Mouse (Mus musculus) adrenal gland, postnatal 36 days (tissue): Measurements from ENCODE around the gene Mrgprf. TPM values are rescaled to one million over a fixed set of nuclear protein-coding genes. Genes with fewer than 3 reads are reported as not detected.

ENCODE experiments used
- DNase-seq, 2 experiments: peaks; one replicate each; pipeline ENCODE4 v3.0.0; 2021; ENCODE audit warnings: mixed read lengths in 1 of 2
- total RNA-seq, 2 experiments: library from RNA; stranded (reverse); gene quantifications; 2 replicates each; pipeline ENCODE4 v1.2.3; 2021

The Mrgprf gene
- total RNA-seq, 2 experiments from 2014 or later, result 1.5 to 2.4 TPM

DNA sequence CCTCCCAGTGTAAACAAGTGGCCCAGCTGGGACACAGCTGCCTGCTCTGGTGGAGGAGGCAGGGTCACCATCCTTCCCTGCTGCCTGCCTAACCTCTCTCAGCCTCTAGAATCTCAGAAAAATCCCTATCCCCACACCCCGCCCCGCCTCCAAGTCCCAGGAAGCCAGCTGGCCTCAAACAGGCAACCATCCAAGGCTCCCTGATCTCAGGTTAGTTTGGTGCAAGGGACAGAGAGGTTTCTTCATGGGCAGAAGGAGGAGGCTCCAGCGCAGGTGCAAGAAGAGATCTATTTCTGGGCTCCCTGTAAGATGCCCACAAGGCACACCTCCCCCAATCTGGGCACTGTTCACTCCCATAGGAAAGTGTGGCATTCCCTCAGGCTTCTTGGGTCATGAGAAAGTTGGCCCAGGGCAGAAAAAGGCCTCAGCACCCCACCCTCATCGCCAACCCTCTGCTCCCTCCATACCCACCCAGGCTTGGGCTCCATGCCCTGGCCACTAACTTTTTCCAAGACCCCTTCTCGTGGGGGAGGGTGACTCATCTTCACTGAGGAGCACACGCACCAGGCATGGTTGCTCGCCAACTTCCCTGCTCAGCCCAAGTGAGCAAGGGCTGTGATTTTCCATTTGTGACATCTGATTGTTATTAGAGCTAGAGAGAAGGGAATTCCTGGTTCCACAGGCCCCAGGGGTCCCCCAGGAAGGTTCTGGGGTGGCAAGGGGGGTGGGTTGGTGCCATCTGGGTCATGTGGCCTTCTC, 887 bp upstream of the Mrgprf start:
- no peak for DNase-seq

DNA sequence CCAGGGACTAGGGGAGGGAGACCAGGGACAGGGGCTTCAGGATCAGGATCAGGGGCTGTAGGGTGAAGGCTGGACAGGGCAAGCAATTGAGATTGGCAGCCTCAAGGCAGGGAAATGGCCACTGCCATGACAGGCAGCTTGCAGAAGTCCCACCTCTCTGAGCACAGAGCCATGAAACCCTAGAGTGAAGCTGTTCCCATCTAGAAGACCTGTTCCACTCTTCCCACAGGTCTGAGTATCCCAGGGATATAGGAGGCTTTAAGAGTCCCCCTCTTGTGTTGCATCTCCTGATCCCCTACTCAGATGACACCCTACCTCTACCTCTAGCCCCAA, 346 bp downstream of the Mrgprf start:
- no peak for DNase-seq

DNA sequence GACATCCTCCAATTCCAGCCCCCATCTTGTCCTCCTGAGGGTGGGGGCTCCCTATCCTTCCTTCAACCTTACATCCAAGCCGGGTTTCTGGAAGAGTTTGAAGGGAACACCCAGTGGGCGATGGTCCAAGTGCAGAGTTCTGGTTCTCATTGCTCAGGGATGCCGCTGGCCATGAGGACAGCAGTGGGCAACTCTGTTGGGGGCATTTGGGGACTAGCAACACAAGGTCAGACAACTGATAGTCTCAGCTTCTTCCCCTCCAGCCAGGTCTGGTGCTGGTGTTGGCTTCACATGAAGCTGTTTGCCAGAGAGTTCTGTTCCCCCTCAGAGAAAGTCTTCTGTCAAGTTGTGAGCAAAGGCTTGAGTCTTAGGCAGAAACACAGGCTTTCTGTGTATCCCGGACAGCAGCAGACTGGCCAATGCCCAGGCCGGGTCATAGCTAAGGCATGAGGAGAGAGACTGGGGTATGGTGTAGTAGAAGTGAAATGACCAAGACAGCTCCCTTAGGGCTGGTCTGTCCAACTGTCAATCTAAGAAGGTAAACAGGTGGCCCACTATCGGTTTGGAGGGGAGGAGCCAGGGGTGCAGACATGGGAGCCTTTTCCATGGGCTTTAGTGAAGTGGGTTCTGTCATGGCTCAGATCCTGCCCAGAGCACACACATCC, 845 bp downstream of the Mrgprf start:
- DNase-seq, result no peak

DNA sequence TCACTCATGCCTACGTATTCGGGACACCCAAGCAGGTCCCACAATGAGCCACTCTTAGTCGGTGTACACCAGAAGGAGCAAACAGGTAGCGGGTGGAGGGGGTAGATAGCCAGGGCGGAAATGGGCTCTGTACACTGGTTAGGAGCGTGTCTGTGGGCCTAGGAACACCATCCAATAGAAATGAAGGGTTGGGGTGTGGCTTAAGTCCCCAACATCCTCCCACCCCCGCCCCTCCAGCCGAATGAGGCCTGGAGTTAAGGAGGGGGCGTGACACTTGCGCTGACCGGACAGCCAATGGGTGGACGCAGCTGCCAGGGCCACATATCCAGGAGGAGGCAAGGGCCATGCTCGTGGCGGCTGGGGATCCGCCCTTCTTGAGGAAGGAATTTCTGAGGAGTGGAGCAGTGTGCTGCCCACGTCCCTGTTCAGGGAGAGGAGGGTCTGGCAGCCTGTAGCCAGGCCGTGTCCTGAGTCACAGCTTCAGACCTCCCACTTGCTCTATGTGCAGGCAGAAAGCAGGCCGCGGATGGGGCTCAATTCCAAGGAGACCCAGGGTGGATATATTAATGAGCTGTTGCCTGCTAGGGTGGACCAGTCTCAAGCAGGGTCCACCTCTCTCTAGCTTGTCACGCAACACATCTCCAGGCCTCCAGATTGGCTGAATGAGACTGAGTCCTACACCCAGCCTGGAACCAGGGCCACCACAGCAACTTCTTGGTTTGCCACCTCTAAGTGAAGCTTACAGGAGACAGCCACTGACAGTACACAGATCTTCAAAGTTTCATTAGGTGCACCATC, 2.1 kb downstream of the Mrgprf start:
- DNase-seq, result peak; percentile 34 to 56

DNA sequence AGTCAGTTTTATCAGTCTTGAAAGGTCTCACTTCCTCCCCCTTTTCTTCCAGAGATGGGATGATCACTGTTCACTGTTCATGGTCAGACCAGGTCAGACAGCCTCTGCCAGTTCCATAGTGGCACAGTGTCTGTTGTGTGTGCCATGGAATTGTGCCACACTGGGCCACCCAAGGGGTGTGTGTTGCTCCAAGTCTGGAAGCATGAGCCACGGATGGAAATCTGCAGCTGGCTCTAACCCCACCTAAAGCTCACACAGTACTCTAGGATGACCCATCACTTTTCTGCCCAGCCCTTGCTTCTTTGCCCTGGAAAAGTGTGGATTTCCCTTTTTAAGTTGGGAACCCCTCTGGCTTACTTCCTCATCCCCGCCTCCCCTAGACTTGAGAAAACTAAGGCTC, 3.5 kb downstream of the Mrgprf start:
- DNase-seq, result no peak

DNA sequence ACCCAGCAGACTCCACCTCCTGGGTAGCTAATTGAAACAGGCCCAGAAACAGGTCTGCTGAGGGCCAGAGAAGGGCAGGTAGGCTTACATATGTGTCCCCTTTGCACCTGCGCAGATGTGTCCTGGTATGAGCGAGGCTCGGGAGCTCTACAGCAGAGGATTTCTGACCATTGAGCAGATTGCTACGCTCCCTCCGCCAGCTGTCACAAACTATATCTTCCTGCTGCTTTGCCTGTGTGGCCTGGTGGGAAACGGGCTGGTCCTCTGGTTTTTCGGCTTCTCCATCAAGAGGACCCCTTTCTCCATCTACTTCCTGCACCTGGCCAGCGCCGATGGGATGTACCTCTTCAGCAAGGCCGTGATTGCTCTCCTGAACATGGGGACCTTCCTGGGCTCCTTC, 7.0 kb downstream of the Mrgprf start:
- no peak for DNase-seq

DNA sequence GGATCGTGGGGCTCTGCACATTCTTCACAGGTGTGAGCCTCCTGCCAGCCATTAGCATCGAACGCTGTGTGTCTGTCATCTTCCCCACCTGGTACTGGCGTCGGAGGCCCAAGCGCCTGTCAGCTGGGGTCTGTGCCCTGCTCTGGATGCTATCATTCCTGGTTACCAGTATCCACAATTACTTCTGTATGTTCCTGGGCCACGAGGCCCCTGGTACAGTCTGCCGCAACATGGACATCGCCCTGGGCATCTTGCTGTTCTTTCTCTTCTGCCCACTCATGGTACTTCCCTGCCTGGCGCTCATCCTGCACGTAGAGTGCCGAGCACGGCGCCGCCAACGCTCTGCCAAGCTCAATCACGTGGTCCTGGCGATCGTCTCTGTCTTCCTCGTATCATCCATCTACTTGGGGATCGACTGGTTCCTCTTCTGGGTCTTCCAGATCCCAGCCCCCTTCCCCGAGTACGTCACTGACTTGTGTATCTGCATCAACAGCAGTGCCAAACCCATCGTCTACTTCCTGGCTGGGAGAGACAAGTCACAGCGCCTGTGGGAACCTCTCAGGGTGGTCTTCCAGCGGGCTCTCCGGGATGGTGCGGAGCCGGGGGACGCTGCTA, 7.5 kb downstream of the Mrgprf start:
- DNase-seq, result no peak

DNA sequence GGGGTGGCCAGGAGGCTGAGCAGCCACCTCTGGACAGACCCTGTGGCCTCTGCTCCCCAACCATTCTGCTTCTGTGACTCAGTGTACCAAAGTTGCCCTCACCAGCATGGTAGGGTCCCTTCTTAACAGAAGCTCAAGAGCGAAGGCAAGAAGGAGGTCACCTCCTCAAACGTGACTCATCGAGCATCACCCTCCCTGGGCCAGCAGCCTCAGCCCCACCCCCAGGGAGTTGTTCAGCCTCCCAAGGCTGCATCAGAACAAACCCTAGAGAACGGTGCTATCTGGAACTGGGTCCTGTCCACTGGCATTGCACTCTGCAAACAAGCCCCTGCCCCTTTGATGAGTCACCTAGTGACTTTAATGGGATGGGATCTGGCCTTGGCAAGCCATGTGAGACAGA, 8.2 kb downstream of the Mrgprf start:
- DNase-seq, result peak; percentile 74 to 87

DNA sequence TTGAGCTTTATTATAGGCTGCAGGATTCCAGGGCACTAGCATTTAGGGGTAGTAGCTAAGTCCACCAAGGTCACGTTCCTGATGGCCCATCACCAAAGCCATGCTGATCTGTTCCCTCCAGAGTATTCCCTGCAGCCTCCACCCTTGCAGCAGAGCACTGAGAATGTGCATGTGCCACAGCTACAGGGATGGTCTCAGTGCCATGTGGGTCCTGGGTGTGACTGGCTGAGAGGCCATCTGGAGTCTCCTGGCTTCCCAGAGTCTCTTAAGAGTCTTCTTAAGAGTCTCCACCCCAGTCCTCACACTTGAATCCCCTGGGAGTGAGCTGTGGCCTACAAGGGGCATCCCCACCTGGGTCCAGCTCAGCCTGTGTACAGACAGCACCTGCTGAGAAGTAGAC, 9.2 kb downstream of the Mrgprf start:
- DNase-seq, result no peak

DNA sequence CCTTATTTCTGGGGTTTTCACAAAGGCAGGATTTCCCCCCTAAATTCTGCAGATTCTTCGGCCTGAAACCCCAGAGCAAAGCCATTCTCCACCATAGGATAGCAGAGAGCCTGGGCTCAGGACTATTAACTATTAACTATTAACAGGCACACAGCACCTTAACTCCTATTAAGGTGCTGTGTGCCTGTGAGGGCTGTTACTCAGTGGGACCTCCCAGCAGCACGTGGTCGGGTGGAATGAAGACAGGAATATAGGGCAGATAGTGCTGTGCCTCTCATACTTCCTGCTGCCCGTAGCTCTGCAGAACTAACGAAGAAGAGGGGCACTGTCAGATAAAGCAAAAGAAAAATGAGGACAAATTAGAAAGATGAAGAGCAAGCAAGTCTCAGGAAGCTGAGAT, 9.9 kb downstream of the Mrgprf start:
- no peak for DNase-seq

DNA sequence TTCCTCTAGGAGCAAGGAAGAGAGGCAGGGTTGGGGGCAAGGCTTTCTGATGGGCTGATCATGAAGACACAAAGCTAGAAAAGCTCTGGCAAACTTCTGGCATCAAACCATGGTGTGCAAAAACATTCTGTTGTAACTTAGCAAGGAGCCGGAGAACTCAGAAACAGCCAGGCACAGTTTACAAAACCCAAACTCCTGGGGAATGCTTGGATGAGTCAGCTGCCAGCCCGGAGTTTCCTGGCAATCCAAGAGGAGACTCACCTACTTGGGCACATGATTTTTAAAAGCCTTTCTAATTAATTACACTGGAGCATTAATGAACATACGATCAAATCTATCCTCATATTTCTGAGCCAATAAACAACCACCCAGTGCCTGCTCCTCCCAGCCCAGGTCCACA, 11.5 kb downstream of the Mrgprf start:
- DNase-seq, result peak in 1 of 2 experiments; percentile 47

DNA sequence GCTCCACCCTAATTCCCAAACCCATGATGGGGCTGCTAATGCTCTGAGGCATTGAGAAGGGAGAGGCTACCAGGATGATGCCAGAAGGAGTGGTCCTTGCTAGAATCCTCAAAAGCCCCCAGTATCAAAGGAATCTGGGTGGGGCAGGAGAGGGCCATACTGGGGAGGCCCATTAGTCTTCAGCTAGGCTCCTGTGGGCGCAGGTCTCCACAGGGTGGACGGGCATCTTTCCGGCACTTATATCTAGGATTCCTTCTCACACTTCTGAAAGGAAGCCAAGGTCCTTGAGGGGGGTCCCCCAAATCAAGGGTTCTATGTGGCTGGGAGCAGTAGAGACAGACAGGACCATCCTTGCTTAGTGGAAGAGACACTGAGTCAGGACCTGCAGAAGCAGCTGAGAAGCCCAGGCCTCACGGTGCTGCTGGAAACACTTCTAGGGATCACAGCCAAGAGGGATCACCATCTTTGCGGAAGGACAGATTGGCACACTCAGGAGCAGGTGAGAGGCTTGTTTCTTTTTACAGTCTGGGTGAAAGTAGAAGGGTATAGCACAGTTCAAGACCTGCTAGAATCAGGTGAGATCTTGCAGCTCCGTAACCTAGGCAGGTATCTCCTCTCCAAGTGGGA, 14.3 kb downstream of the Mrgprf start, which contains the start of gene Mrgprd:
Gene Mrgprd (plus strand): TSS at position 51 of the 627 bp plus-strand sequence.
- DNase-seq, result no peak

DNA sequence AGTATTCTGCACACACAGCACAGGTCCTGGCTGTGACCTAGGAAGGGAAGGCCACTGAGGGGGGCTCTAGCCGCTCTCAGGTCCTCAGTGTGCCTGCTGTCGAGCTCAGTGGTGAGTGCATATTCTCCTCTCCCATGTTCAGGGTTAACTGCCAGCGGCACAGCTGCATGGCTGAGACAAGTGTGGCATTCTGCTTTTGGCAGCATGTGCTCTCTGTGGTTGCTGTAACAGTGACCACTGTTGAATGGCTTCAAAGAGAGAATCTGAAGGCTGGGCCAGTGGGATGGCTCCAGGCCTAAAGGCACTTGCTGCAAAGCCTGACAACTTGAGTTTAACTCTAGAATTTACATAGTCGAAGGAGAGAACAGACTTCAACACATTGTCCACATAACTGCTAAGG, 16.9 kb downstream of the Mrgprf start:
- no peak for DNase-seq

DNA sequence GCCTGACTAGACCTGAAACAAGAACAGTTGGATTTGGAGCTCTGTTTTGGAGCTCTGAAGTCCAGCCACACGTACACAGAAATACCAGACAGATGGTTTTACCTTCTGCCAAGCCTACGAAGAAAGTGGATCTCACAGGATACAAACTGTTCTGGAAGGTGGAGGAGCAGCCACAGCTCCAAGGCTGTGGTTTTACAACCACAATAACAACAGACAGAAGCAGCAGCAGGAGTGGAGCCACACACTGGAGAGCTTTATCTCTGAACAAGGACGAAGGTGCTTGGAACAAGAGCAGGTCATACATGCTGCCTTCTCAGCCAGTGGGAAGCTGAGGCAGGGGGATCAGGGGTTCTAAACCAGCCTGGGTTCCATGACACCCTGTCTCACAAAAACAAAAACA, 18.9 kb downstream of the Mrgprf start:
- DNase-seq, result no peak

DNA sequence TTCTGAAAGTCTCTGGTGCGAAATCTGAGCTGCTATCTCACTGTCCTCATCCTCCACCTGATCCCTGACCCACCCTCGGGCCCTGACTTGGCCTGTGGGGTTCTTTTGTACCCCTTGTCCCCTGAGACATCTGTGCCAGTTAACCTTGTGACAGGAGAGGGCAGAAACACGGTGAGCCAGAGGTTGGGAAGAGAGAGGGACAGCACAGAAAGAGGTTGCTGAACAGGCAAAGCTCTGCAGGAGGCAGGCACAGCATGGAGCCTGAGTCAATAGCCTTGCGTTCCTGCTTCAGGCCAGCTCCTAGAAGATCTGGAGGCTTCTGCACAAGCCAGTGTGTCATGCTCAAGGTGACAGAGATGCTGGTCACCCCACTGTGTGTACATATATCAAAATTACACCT, 23.0 kb downstream of the Mrgprf start:
- no peak for DNase-seq

DNA sequence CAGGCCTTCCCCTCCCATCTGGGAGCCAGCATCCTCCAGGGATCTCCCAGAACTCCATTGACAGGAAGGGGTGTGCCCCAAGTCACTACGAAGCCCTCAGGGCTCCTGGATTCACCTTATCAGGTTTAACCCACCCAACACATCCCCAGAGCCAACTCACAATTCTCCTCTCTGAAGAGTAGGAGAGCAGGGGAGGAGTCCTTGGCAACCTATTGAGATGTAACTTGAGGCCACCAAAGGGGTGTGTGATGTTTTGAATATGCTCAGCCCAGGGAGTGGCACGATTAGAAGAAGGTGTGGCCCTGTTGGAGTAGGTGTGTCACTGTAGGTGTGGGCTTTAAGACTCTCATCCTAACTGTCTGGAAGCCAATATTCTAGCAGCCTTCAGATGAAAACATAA, 25.1 kb downstream of the Mrgprf start:
- no peak for DNase-seq

DNA sequence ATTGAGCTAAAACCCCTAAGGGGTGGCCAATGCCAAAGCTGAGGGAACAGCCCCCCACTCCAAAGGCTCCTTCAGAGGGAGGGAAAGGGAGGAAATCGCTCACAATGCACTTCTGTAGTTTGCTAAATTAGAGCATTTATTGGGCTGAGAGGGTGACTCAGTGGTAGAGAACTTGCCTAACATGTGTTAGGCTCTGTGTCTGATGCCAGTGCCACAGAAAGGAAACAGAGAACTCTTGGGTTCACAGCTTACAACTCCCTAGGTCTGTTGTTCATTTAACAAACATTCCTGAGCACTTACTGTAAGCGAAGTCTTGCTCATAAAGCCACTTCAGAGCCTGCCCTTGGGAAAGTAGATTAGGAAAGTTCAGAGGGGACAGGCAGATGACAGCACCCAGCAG, 29.4 kb downstream of the Mrgprf start:
- no peak for DNase-seq

DNA sequence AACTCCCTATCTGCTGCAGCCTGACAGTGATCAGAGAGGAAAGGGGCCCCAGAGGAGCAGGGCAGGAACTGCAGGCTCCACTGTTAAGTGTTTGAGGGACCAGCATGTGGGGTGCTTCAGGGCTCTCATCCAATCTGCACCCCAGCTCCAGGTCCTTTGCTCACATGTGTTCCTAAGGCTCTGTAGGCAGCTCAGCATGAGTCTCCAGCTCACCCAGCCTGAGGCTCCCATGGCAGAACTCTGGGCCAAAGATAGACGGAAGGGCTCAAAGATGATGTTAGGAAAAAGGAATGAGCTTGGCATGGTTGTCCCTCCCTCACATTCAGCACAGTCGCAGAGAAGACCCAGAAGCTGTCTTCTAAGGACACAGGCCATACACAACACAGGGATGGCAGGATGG, 30.0 kb downstream of the Mrgprf start:
- no peak for DNase-seq

DNA sequence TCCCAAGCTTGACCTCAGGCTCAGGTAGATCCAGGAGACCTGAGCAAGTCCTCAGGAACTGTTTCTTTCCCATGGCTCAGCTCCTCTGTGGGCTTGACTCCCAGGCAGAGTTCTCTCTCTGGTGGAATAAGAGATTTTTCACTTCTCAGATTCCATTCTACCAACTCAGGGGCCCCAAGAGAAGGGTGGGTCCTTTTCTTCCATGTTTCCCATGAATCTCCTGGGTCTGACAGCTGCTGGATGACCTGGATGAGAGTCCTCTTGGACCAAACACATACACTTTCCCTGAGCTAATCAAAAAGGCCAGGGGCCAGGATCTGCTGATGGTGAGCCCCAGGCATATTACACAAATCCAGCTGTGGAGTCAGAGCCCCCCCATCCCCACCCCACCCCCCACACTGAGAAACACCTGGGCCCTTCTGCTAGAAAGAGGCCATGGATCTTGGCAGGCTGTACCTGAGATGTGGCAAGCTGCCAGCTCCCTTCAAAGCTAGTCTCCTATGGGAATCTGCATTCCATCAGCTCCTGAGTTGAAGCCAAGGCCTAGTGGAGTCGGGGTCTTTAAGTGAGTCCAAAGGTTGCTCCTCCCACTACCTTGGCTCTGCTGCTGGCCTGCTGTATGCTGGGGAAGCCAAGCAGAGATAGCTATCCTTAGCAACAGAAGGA, 31.9 kb downstream of the Mrgprf start:
- DNase-seq, result no peak

DNA sequence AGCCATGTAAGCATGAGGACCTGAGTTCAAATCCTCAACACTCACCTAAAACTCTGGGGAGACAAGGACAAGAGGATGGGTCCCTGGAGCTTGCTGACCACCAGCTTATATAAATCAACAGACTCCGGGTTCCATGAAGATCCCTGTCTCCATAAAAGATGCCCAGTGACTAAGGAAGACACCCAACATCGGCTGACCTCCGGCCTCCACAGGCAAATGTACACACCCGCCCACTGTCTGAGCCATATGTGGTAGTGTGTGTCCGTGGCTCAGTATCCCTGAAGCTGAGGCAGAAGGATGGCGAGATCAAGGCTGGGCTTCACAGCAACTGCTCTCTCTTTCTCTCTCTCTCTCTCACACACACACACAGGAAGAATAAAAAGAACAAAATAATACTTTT, 33.3 kb downstream of the Mrgprf start:
- DNase-seq, result no peak

DNA sequence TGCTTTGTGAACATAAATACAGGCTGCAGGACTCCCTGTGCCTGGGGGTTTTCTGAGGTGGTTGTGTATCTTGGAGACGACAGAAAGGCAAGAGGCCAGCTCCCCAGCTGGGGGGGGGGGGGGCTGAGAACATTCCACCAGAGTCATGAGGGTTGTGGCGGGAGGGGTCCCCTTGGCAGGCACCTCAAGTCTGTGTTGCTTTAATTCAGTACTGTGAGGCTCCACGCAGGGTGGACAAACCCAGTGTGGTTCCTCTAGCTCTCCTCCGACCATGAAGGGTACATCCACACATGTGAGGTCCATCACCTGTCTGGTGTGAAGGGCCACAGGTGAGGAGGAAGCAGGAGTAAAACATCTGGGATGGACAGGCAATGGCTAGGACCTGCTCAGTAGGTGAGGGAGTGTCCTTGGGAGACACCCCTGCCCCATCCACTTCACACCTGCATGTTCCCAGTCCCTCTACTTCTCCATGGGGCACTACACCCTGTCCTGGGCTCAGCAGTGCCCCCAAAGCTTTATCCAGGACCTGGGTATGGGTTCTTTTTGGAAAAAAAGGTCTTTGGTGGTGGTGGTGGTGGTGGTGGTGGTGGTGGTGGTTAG, 33.9 kb downstream of the Mrgprf start:
- DNase-seq, result no peak
